Mouse (Mus musculus): ENCODE results near the gene Lig1.

Lig1 gene

DNA sequence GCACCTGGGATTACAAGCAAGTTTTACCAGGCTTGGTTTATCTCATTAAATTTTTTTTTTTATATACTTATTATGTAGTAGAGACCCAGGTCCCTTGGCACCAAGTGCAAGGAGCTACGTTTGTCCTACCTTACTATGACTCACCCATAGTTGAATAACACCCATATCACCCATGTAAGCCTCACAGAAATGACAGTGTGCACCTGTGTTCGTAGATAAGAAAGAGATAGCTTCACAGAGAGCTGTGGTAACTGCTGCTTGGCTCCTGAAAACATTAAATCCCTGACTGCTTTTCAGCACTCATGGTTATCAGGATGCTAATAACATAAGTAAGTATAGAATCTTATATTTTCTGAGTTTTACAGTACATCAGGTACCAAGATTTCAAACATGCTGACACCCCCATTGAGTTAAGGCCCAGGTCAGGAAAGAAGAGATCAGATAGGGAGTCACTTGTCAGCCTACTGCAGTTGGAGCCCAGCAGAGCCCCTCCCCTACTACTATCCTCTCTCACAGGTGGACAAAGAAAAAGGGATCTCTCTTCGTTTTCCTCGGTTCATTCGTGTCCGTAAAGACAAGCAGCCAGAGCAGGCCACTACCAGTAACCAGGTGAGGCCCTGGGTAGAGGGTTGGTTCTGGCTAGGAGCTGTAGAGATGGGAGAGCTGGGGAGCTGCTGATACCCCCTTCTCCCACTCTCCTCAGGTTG is 33.6 kb downstream of the Lig1 start:
- DNase-seq: no peak

DNA sequence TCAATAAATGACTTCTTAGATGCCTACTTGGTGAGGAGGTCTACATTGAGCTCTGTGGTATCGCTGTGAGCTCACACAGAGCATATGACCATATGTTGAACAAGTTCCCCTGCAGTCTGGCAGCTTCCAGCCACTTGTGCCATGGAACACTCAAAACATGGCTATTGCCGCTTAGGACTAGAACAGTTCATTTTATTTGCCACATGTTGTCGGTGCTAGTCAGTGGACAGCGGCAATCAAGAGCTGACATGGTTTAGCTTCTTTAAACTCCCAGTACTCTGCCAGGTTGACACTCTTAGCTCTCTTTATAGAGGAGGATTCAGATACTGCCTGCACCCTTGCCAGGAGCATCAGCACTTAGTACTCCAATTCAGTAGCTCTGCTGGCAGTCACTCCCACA is 34.3 kb downstream of the Lig1 start:
- DNase-seq: no peak

DNA sequence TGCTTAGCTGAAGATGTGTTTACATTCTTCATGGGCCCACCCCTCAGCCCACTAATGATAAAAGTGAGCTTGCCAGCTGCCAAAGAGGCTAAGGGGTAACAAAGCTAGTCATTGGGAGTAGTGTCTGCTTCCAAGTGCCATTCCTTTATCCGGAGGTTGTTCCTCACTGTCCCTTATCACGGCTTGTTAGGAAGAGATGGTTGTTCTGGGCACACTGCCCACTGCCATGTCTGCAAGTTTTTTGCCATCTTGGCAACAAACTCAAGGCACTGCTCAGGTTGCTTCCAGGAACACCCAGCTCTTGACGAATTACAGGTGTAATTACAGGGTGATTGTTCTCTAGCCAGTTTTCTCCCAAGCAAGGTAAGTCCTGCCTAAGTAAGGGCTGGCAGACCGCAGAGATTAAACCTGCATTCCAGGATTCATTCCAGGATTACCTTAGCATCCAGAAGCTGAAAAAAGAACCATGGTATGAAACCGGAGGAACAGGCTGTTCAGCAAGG is 37.1 kb downstream of the Lig1 start:
- peak; percentile 15 for DNase-seq

DNA sequence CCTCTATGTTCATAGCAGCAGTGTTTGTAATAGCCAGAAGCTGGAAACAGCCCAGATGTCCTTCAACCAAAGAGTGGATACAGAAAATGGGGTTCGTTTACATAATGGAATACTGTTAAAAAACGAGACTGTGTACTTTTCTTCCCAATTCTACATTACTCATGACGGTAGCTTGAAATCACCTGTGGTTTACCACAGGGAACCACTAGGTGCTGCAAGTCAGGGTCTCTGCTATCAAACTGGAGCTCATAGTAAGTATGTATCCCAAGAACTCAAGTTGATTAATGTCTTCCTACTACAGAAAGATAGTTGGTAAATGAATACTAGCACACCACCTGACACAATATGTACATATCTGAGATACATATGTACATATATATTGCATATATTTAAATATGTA is 44.3 kb downstream of the Lig1 start:
- no peak for DNase-seq

DNA sequence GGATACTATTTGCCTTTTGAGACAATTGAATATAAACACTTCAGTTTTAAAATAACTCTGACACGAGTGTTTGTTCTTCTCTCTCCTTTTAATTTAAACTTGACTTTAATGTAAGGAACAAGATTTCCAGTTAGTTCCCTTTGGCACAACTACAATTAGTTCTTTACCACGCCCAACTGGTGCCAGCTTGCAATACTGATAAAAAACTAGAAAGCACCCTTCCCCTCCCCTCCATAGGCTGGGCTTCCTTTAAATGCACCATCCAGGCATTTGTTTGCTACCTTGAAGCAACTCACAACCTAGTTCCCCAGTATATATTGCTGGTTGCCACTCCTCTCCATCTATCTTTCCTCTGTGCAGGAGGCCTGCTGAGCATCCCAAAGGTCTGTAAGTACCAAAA is 47.2 kb downstream of the Lig1 start, which contains the start of gene Pla2g4c:
Pla2g4c (plus strand) TSS at position 340 of the 400 bp plus-strand sequence.
- DNase-seq: no peak

DNA sequence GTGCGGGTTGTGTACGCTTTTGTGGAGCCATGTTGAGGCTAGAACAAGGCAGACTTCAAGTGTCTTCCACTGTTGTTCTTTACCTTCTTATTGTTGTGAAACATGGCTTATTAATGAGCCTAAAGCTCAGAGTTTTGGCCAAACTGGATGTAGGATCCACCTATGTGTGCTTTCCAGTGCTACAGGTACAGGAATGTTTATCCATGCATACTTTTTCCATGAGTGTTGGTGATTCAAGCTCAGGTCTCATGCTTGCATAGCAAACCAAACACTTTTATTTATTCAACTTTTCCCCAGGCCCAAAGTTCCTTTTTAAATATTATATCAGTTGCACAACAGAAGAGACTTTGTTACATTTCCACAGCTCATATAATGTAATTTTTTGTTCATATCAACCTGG is 53.5 kb downstream of the Lig1 start:
- DNase-seq: no peak

DNA sequence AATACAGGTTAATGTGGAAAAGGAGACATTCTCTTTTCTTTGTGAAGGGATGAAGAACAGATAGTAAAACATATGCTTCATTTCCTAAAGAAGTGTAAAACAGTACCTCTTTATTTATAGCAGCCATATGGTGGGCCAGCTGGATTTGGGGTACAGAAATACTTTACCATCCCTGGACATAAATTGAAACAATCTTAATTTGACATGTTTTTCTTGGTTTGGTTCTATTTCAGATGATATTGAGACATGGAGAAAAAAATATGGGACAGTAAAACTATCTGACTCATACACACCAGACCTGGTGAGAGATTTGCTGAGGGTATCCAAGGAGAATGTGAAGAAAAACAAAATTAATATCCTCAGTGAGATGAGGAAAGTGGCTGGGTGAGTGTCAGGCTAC is 78.9 kb downstream of the Lig1 start:
- no peak for DNase-seq

Measured in kidney, postnatal 10 days (tissue).